Mouse (Mus musculus) gastrocnemius, postnatal 25 days (tissue): ENCODE results near the gene Prol1. TPM values are rescaled to one million over a fixed set of nuclear protein-coding genes. Genes with fewer than 3 reads are reported as not detected.
"Not testable (repeated sequence)": the region's sequence is repeated elsewhere in the genome, so short reads cannot be mapped to it uniquely, and the experiment has no call there.

Experiments used
- DNase-seq: peaks from one replicate; pipeline ENCODE4 v3.0.0; 2022
- long read RNA-seq, 2 experiments: library from polyadenylated mRNA; stranded (forward); transcript quantifications; one replicate each; pipeline ENCODE4 v2.0.0; 2021
- total RNA-seq, 2 experiments: library from RNA; stranded (reverse); gene quantifications; 1 replicate in 1 of 2; 2 replicates in 1 of 2; pipeline ENCODE4 v1.2.3; 2021

Gene Prol1
- not detected for total RNA-seq
- long read RNA-seq, experiment 1, result 0 reads
- long read RNA-seq, experiment 2, result 0 reads

- no peak for DNase-seq
These were observed at the start of gene Prol1 for GRCm38 (mm10) chr5:88317012-88317411. Prol1 (plus strand) TSS chr5:88317312.

GRCm38 (mm10) chr5:88268619-88269018 is 48.5 kb upstream of the Prol1 start, which contains the start of gene Gm7714:
Gm7714 (plus strand) TSS chr5:88268919.
- DNase-seq, result no peak

- not testable (repeated sequence) for DNase-seq
These were observed 5.8 kb upstream of the Prol1 start for GRCm38 (mm10) chr5:88311307-88311706.

- not testable (repeated sequence) for DNase-seq
These were observed 31.4 kb downstream of the Prol1 start for GRCm38 (mm10) chr5:88348533-88348932.

GRCm38 (mm10) chr5:88364768-88365167 is 47.7 kb downstream of the Prol1 start:
- no peak for DNase-seq

GRCm38 (mm10) chr5:88366886-88367285 is 49.8 kb downstream of the Prol1 start:
- no peak for DNase-seq

- no peak for DNase-seq
These were observed 53.6 kb downstream of the Prol1 start for GRCm38 (mm10) chr5:88370578-88371232.

GRCm38 (mm10) chr5:88372563-88372962 is 55.5 kb downstream of the Prol1 start:
- DNase-seq, result no peak

GRCm38 (mm10) chr5:88375808-88376207 is 58.7 kb downstream of the Prol1 start, which contains the start of gene Amtn:
Amtn (plus strand) TSS chr5:88376108.
- no peak for DNase-seq

Other genes with a start within 250 kb of the Prol1 start
- not detected for gene Smr2, start 230.8 kb upstream of the Prol1 start, total RNA-seq
- not detected for gene Gm11116, start 205.8 kb upstream of the Prol1 start, total RNA-seq
- not detected for gene Gm11115, start 163.2 kb upstream of the Prol1 start, total RNA-seq
- gene Gm7714, start 48.4 kb upstream of the Prol1 start, total RNA-seq, result not detected
- gene Amtn, start 58.8 kb downstream of the Prol1 start, total RNA-seq, result not detected
- gene Ambn, start 138.7 kb downstream of the Prol1 start, total RNA-seq, result not detected
- not detected for gene Enam, start 170.7 kb downstream of the Prol1 start, total RNA-seq
- under 1 TPM; 0.32 to 0.33 TPM for gene Jchain, start 210.6 kb downstream of the Prol1 start, total RNA-seq
- 10 to 100 TPM; 21.7 to 22.5 TPM for gene Utp3, start 237.2 kb downstream of the Prol1 start, total RNA-seq
- 1 to 10 TPM; 6.8 to 8.4 TPM for gene Rufy3, start 247.7 kb downstream of the Prol1 start, total RNA-seq